In genomic region chr2:170442535-170442934, GRCm38 (mm10) we compare ENCODE assay signal across 9 mouse cellular contexts. TPM values are rescaled to one million over a fixed set of nuclear protein-coding genes. Genes with fewer than 3 reads are reported as not detected.
A peak's percentile ranks its signal among the peaks of the same experiment; 100 is the strongest.
DNase-seq lines count a peak whose midpoint lies in the region; ATAC-seq lines count a peak whose summit lies in the region.
"Had no signal": no experiment of that assay in that cellular context is flagged by ENCODE, and none has a peak within 500 bp of the region (broad histone marks: within the 10 kb centered on the region; RNA-seq: fewer than 3 reads in every experiment).

No protein-coding gene starts in this region.

- H3K27ac ChIP-seq in liver, embryonic 11.5 days (ENCODE audit: low read depth, low read length): no peak overlapping the region
- no peak overlapping the region for H3K27ac ChIP-seq in midbrain, embryonic 13.5 days

- no peak overlapping the region for H3K9ac ChIP-seq in liver, embryonic 11.5 days (ENCODE audit: low read depth, low read length)
- no peak overlapping the region for H3K9ac ChIP-seq in midbrain, embryonic 13.5 days (replicated peaks)

- H3K4me2 ChIP-seq in liver, embryonic 11.5 days: no peak overlapping the region
- H3K4me2 ChIP-seq in midbrain, embryonic 13.5 days (replicated peaks): no peak overlapping the region

- no peaks in the 10 kb centered on the region for H3K9me3 ChIP-seq in liver, embryonic 11.5 days (ENCODE audit: control insufficient read depth, low read length)
- no peaks in the 10 kb centered on the region for H3K9me3 ChIP-seq in midbrain, embryonic 13.5 days

- H3K27me3 ChIP-seq in liver, embryonic 11.5 days (replicated peaks; ENCODE audit: control insufficient read depth, insufficient read depth, low read length): peaks cover 2% of the 10 kb centered on the region; the same call in 1 of the 2 replicates
- no peaks in the 10 kb centered on the region for H3K27me3 ChIP-seq in midbrain, embryonic 13.5 days

- no peaks in the 10 kb centered on the region for H3K36me3 ChIP-seq in liver, embryonic 11.5 days (ENCODE audit: control insufficient read depth, insufficient read depth, low read length)
- H3K36me3 ChIP-seq in midbrain, embryonic 13.5 days: no peaks in the 10 kb centered on the region

- peak; percentile 14 to 22 for DNase-seq in cerebellum, adult 18-20 months
- no peak for DNase-seq in cerebellum, adult 9-11 months
- peak; percentile 15 for DNase-seq in liver
- DNase-seq in liver, embryonic 11.5 days (ENCODE audit: low spot score): no peak
- peak; percentile 52 for DNase-seq in adrenal gland, postnatal 14 days
- peak; percentile 11 to 40 for DNase-seq in layer of hippocampus, postnatal 14 days (ENCODE audit: low spot score in 2 of 2)
- no peak for DNase-seq in ovary, postnatal 10 days (ENCODE audit: low spot score)

- H3K4me3 ChIP-seq in liver, embryonic 11.5 days (ENCODE audit: low read depth, low read length): no peak overlapping the region
- H3K4me3 ChIP-seq in midbrain, embryonic 13.5 days (replicated peaks): no peak overlapping the region

- WGBS in liver, embryonic 11.5 days: 61% methylated on average over 3 of the region's 3 CpGs
- WGBS in midbrain, embryonic 13.5 days: 63% methylated on average over 3 of the region's 3 CpGs

- no peaks in the 10 kb centered on the region for H3K4me1 ChIP-seq in liver, embryonic 11.5 days (replicated peaks; ENCODE audit: control insufficient read depth, insufficient read depth, low read length)
- no peaks in the 10 kb centered on the region for H3K4me1 ChIP-seq in midbrain, embryonic 13.5 days (replicated peaks)

- no peak for ATAC-seq in liver, embryonic 11.5 days (replicated peaks; ENCODE audit: low FRiP score)
- no peak for ATAC-seq in midbrain, embryonic 13.5 days

RNA-seq across cellular contexts. Expression of gene Bcas1, which starts 14.9 kb away (rescaled TPM):
- polyA plus RNA-seq in liver, embryonic 11.5 days (2014; fragmentation: Nextera tagmentation; extraction: Ambion mirVana): 6.1 and 7.5 TPM in 2 replicates
- total RNA-seq in adrenal gland, postnatal 14 days (2021): 0.30 and 0.49 TPM in 2 replicates
- total RNA-seq in layer of hippocampus, postnatal 14 days (2021): 100 to 1,000 TPM; 121 to 123 TPM
- polyA plus RNA-seq in midbrain, embryonic 13.5 days (2015; fragmentation: Nextera tagmentation; extraction: Ambion mirVana): 8.3 and 9.1 TPM in 2 replicates

RNA-seq across cellular contexts. Expression of gene Pfdn4, which starts 53.7 kb away (rescaled TPM):
- 85.7 and 101 TPM in 2 replicates for polyA plus RNA-seq in liver, embryonic 11.5 days (2014; fragmentation: Nextera tagmentation; extraction: Ambion mirVana)
- 19.4 and 24.1 TPM in 2 replicates for total RNA-seq in adrenal gland, postnatal 14 days (2021)
- total RNA-seq in layer of hippocampus, postnatal 14 days (2021): 10 to 100 TPM; 32.3 to 34.8 TPM
- 127 and 147 TPM in 2 replicates for polyA plus RNA-seq in midbrain, embryonic 13.5 days (2015; fragmentation: Nextera tagmentation; extraction: Ambion mirVana)

RNA-seq across cellular contexts. Expression of gene Cyp24a1, which starts 54.4 kb away (rescaled TPM):
- not detected in 2 replicates for polyA plus RNA-seq in liver, embryonic 11.5 days (2014; fragmentation: Nextera tagmentation; extraction: Ambion mirVana)
- total RNA-seq in adrenal gland, postnatal 14 days (2021): not detected in 2 replicates
- total RNA-seq in layer of hippocampus, postnatal 14 days (2021): not detected
- polyA plus RNA-seq in midbrain, embryonic 13.5 days (2015; fragmentation: Nextera tagmentation; extraction: Ambion mirVana): 0.10 and 0.17 TPM in 2 replicates
- polyA plus RNA-seq: spleen, adult 2 months had no signal

Comparison
In these comparisons a context has a peak if more than half of its experiments do, and no peak if none do; other contexts are left out.
1. DNase-seq: peak in cerebellum, adult 18-20 months (2 of 2), liver (single experiment), adrenal gland, postnatal 14 days (single experiment) and layer of hippocampus, postnatal 14 days (2 of 2); none in cerebellum, adult 9-11 months (single experiment), liver, embryonic 11.5 days (single experiment) and ovary, postnatal 10 days (single experiment).
2. RNA of gene Bcas1, which starts 14.9 kb away (total RNA-seq): 121 to 123 TPM in layer of hippocampus, postnatal 14 days; 0.30 to 0.49 TPM in adrenal gland, postnatal 14 days; every median in the first group is over 10 times any median in the second.